Mouse (Mus musculus): ENCODE data around the gene Coil.

Gene Coil

GRCm38 (mm10) chr11:89002621-89003020 lies 32.6 kb downstream of the Coil start:
- CTCF ChIA-PET = interaction anchor here (0.6 to 0.7 kb wide), 2 partner anchors 17 to 735 kb away, joined by 3 read pairs; no protein-coding TSS in a partner anchor

GRCm38 (mm10) chr11:89003078-89003477 lies 33.0 kb downstream of the Coil start:
- CTCF ChIA-PET = interaction anchor here (0.6 to 0.7 kb wide), 2 partner anchors 17 to 735 kb away, joined by 3 read pairs; no protein-coding TSS in a partner anchor

GRCm38 (mm10) chr11:89003726-89004125 lies 33.7 kb downstream of the Coil start:
- CTCF ChIA-PET = no interaction called here

- CTCF ChIA-PET = no interaction called here
Observed at GRCm38 (mm10) chr11:89005473-89005872, 35.4 kb downstream of the Coil start.

GRCm38 (mm10) chr11:89006404-89006803 lies 36.4 kb downstream of the Coil start:
- CTCF ChIA-PET = interaction anchor here (0.6 kb wide), 1 partner anchor 24 kb away, joined by 5 read pairs; no protein-coding TSS in a partner anchor

GRCm38 (mm10) chr11:89007582-89007981 lies 37.5 kb downstream of the Coil start:
- CTCF ChIA-PET = interaction anchor here (0.6 to 0.7 kb wide), 4 partner anchors 15 to 296 kb away, joined by 3 to 13 read pairs (median 4); no protein-coding TSS in a partner anchor

GRCm38 (mm10) chr11:89009066-89009465 lies 39.0 kb downstream of the Coil start:
- CTCF ChIA-PET = interaction anchor here (0.7 kb wide), 1 partner anchor 1299 kb away, joined by 16 read pairs; no protein-coding TSS in a partner anchor

- CTCF ChIA-PET = no interaction called here
Observed at GRCm38 (mm10) chr11:89009496-89009895, 39.4 kb downstream of the Coil start.

GRCm38 (mm10) chr11:89012241-89012640 lies 42.2 kb downstream of the Coil start:
- CTCF ChIA-PET = interaction anchor here (0.6 kb wide), 1 partner anchor 12 kb away, joined by 3 read pairs; no protein-coding TSS in a partner anchor

GRCm38 (mm10) chr11:89017514-89018182 lies 47.6 kb downstream of the Coil start:
- CTCF ChIA-PET = no interaction called here

GRCm38 (mm10) chr11:89020681-89021305 lies 50.7 kb downstream of the Coil start:
- CTCF ChIA-PET = interaction anchor here (0.7 kb wide), 2 partner anchors 25 to 608 kb away, joined by 3 read pairs; no protein-coding TSS in a partner anchor

GRCm38 (mm10) chr11:89021687-89022086 lies 51.6 kb downstream of the Coil start:
- CTCF ChIA-PET = interaction anchor here (0.6 to 0.8 kb wide), 2 partner anchors 14 to 21 kb away, joined by 3 read pairs; no protein-coding TSS in a partner anchor

GRCm38 (mm10) chr11:89022120-89022731 lies 52.2 kb downstream of the Coil start:
- CTCF ChIA-PET = interaction anchor here (0.6 to 0.8 kb wide), 3 partner anchors 15 to 39 kb away, joined by 3 read pairs; no protein-coding TSS in a partner anchor

- CTCF ChIA-PET = interaction anchor here (0.7 kb wide), 1 partner anchor 31 kb away, joined by 3 read pairs; no protein-coding TSS in a partner anchor
Observed at GRCm38 (mm10) chr11:89023477-89023876, 53.4 kb downstream of the Coil start.

- CTCF ChIA-PET = interaction anchor here (0.7 kb wide), 1 partner anchor 32 kb away, joined by 3 read pairs; no protein-coding TSS in a partner anchor
Observed at GRCm38 (mm10) chr11:89024181-89024881, 54.3 kb downstream of the Coil start.

GRCm38 (mm10) chr11:89025603-89026002 lies 55.6 kb downstream of the Coil start:
- CTCF ChIA-PET = interaction anchor here (0.7 kb wide), 1 partner anchor 33 kb away, joined by 3 read pairs; no protein-coding TSS in a partner anchor

GRCm38 (mm10) chr11:89026117-89026516 lies 56.1 kb downstream of the Coil start:
- CTCF ChIA-PET = interaction anchor here (0.7 kb wide), 1 partner anchor 470 kb away, joined by 4 read pairs; no protein-coding TSS in a partner anchor

GRCm38 (mm10) chr11:89027955-89028361 lies 57.9 kb downstream of the Coil start:
- CTCF ChIA-PET = no interaction called here

GRCm38 (mm10) chr11:89028871-89029405 lies 58.9 kb downstream of the Coil start:
- CTCF ChIA-PET = interaction anchor here (0.6 kb wide), 1 partner anchor 38 kb away, joined by 3 read pairs; the partner anchor contains the start of gene Dgke

- CTCF ChIA-PET = no interaction called here
Observed at GRCm38 (mm10) chr11:89030552-89030951, 60.5 kb downstream of the Coil start.

- CTCF ChIA-PET = interaction anchor here (0.5 kb wide), 1 partner anchor 843 kb away, joined by 5 read pairs; no protein-coding TSS in a partner anchor
Observed at GRCm38 (mm10) chr11:89031189-89031588, 61.1 kb downstream of the Coil start.

All from spleen, embryonic (tissue).